Mouse (Mus musculus) liver, adult 2 months (tissue): ENCODE data around the gene Gramd1b.

ENCODE experiments used
- CTCF ChIP-seq: fragments of 200-500 bp; IDR thresholded peaks from 2 replicates; pipeline ENCODE4 v1.5.1; 2011; ENCODE audit warnings: low read depth, low read length, control low read depth
- POLR2A ChIP-seq: fragments of 200-500 bp; IDR thresholded peaks from 2 replicates; pipeline ENCODE4 v1.6.1; 2011; ENCODE audit warnings: low read length, control low read depth; ENCODE audit not compliant: insufficient read depth; ENCODE audit errors: extremely low read depth

DNA sequence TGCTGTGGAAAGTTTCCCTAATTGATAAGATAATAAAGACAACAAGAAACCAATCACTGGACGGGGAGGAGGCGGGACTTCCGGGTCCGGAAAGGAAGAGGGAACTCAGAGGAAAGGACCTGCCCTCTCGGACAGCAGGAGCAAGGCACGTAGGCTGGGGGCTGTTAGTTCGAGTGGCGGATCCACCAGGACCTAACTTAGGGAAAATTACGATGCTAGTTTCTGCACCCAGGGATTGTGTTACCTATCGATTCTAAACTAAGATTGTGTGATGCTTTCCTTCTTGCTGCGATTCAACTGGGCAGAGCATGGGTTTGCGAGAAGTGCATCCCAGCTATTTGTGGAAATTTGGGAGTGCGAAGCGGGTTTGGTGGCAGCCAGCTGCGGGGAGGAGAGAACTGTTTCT lies 116.7 kb downstream of the Gramd1b start:
- TF ChIP-seq CTCF: no peak
- TF ChIP-seq POLR2A: no peak
